Mouse (Mus musculus): ENCODE measurements around the gene Tnrc6c.

DNA sequence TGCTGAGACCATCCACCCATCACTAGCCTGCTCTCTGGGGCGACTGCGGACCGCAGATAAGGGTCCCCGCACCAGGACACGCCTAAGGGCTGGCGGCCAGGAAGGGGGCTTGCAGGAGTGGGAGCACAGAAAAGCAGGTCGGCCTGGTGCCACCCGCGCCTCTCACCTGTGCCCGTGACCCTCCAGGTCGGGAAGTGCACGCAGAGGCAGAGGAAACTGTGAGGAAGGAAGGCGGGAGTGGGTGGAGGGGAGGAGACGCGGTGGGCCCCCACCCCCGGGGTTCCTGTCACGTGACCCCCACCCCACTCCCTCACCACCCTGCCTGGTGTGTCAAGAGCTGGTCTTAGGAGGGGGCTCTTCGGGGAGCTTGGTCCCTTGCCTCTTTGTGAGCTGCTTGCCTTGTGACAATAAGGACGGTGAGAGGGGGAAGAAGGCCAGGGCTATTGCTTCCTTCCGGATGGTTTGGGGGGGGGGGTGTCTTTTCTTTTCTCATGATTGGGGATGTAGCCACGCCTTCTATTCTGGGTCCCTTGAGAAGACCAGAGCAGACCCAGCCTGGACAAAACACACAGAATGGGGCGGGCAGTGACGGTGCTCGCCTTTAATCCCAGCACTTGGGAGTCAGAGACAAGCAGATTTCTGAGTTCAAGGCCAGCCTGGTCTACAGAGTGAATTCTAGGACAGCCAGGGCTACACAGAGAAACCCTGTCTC lies 128.1 kb downstream of the Tnrc6c start, which contains the start of the genes Tmc8 and Tmc6:
- no peak for TF ChIP-seq ZKSCAN1 (IDR thresholded peaks at IDR 0.05; ENCODE audit: borderline replicate concordance, low read depth, low read length)
- TF ChIP-seq TCF12 (IDR thresholded peaks at IDR 0.05; ENCODE audit: low read depth, low read length): no peak
- TF ChIP-seq EP300 (IDR thresholded peaks at IDR 0.05; ENCODE audit: low read length): no peak
- no peak for TF ChIP-seq CTCF (conservative IDR thresholded peaks at IDR 0.05 in 1 of 2, IDR thresholded peaks at IDR 0.05 in 1 of 2; ENCODE audit: low read depth in 2 of 2, low read length in 2 of 2)
- no peak; the same call in none of the 2 replicates for TF ChIP-seq POLR2A (IDR thresholded peaks at IDR 0.05; ENCODE audit: low read depth, low read length)
- TF ChIP-seq KAT2A (IDR thresholded peaks at IDR 0.05; ENCODE audit: insufficient replicate concordance, low read length): no peak
- no peak for TF ChIP-seq POLR2AphosphoS2 (IDR thresholded peaks at IDR 0.05; ENCODE audit: low read depth, low read length)
- no peak for TF ChIP-seq TBP (conservative IDR thresholded peaks at IDR 0.05; ENCODE audit: low read depth, low read length)
- no peak for TF ChIP-seq MAFK (IDR thresholded peaks at IDR 0.05; ENCODE audit: insufficient replicate concordance, low read length)
